Mouse (Mus musculus): ENCODE data around the gene Prrxl1. TPM values are rescaled to one million over a fixed set of nuclear protein-coding genes. Genes with fewer than 3 reads are reported as not detected.

Gene Prrxl1
- polyA plus RNA-seq, 1 experiment: not detected

DNA sequence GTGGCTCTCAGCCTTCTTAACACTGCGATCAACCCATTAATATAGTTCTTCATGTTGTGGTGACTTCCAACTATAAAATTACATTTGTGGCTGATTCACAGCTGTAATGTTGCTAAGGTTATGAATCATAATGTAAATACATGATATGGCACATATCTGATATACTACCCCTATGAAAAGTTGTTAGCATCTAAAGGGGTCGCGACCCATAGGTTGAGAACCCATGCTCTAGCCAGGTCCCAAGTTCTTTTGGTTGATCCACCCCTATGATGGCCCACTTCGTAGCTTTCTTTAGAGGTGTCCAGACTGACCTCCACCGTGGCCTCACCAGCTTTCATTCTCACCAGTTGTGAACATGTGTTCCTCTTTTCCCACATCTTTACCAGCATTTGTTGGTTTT is 18.0 kb downstream of the Prrxl1 start:
- TF ChIP-seq TAL1 (IDR thresholded peaks at IDR 0.05; ENCODE audit: low read length): no peak
- no peak for TF ChIP-seq GATA1 (IDR thresholded peaks at IDR 0.05; ENCODE audit: low read length)
- no peaks in the 10 kb centered on the region for H3K9me3 ChIP-seq (ENCODE audit: control insufficient read depth, low read length)
- H3K4me3 ChIP-seq (replicated peaks): no peak overlapping the region
- H3K4me1 ChIP-seq (ENCODE audit: control insufficient read depth): no peaks in the 10 kb centered on the region
- no peaks in the 10 kb centered on the region for H3K27me3 ChIP-seq (ENCODE audit: control insufficient read depth)
- no peaks in the 10 kb centered on the region for H3K36me3 ChIP-seq (ENCODE audit: control insufficient read depth)

DNA sequence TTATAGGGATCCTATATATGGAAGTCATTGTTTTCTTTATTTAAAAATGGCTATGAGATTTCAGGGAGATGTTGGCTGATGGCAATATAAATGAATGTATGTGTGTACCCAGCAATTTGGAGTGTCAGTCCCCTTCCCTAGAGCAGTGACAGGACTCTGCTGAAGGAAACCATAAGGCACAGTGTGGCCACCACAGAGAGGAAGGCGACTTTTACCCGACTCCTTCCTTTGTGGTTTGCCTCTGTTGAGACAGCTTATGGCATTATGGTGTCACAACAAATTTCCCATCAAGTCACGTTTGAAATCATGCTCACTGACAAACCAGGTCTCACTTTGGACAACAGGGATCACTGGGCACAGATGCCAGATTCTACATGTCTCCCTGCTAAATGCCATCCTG is 25.0 kb downstream of the Prrxl1 start:
- Histone ChIP-seq H3K27me3 (ENCODE audit: control insufficient read depth) (no peaks in the 10 kb centered on the region), H3K36me3 (ENCODE audit: control insufficient read depth) (no peaks in the 10 kb centered on the region), H3K4me3 (replicated peaks) (no peak overlapping the region), H3K9me3 (ENCODE audit: control insufficient read depth, low read length) (no peaks in the 10 kb centered on the region), H3K4me1 (ENCODE audit: control insufficient read depth) (no peaks in the 10 kb centered on the region)
- TF ChIP-seq TAL1 (IDR thresholded peaks at IDR 0.05; ENCODE audit: low read length) (no peak), GATA1 (IDR thresholded peaks at IDR 0.05; ENCODE audit: low read length) (no peak)

DNA sequence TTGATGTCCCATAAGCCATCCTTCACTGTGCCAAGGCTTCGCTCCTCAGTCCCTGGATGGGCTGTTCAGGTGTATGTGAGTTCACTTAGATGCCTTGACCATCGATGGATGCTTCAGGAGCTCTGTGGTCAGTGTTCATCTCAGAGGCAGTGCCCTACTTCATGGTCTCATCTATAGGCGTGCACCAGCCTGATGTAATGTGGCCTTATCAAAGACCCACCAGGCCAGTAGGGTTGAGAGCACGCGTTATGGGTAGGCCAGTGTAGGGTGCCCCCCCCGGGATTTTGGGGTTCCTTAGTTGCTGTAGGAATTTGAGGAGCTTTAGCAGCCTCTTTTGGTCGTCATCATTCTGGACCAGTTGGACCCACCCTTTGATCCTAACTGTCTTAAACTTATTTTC is 25.6 kb downstream of the Prrxl1 start:
- no peaks in the 10 kb centered on the region for H3K9me3 ChIP-seq (ENCODE audit: control insufficient read depth, low read length)
- H3K4me1 ChIP-seq (ENCODE audit: control insufficient read depth): no peaks in the 10 kb centered on the region
- no peak for TF ChIP-seq TAL1 (IDR thresholded peaks at IDR 0.05; ENCODE audit: low read length)
- no peak for TF ChIP-seq GATA1 (IDR thresholded peaks at IDR 0.05; ENCODE audit: low read length)
- H3K4me3 ChIP-seq (replicated peaks): no peak overlapping the region
- H3K36me3 ChIP-seq (ENCODE audit: control insufficient read depth): no peaks in the 10 kb centered on the region
- no peaks in the 10 kb centered on the region for H3K27me3 ChIP-seq (ENCODE audit: control insufficient read depth)

DNA sequence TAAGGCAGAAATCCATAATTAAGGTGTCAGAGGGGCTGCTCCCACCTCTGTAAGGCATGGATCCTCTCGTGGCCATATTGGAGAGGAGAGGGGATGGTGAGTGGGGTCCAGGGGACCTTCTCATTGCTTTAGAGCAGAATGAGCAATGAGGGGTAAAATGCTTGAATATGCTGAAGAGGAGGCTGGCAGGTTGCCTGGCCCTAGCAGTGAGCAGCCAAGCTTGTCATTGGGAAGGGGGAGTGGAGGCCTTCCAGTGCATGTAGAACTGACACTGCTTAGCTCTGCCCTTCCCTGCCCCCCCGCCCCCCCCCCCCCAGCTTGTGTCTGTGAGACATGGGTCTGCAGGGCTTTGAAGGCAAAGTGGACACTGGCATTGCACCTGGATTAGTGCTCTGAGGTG is 28.1 kb downstream of the Prrxl1 start:
- Histone ChIP-seq H3K27me3 (ENCODE audit: control insufficient read depth) (no peaks in the 10 kb centered on the region), H3K4me3 (replicated peaks) (no peak overlapping the region)
- TF ChIP-seq TAL1 (IDR thresholded peaks at IDR 0.05; ENCODE audit: low read length): no peak
- TF ChIP-seq GATA1 (IDR thresholded peaks at IDR 0.05; ENCODE audit: low read length): no peak

DNA sequence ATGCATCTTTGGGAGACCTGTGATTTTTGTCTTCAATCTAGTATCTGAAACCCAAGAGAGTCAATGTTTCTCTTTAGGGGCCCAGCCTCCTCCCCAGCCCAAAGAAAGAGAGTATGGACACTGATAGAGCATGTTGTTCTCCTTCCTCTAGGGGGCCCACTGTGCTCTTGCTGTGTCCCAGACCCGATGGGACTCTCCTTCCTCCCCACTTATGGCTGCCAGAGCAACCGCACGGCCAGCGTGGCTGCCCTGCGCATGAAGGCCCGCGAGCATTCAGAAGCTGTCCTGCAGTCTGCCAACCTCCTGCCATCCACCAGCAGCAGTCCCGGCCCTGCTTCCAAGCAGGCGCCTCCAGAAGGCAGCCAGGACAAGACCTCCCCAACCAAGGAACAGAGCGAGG is 29.4 kb downstream of the Prrxl1 start:
- H3K4me1 ChIP-seq (ENCODE audit: control insufficient read depth): no peaks in the 10 kb centered on the region
- no peaks in the 10 kb centered on the region for H3K36me3 ChIP-seq (ENCODE audit: control insufficient read depth)
- no peak overlapping the region for H3K4me3 ChIP-seq (replicated peaks)
- H3K27me3 ChIP-seq (ENCODE audit: control insufficient read depth): no peaks in the 10 kb centered on the region
- no peak for TF ChIP-seq GATA1 (IDR thresholded peaks at IDR 0.05; ENCODE audit: low read length)
- no peak for TF ChIP-seq TAL1 (IDR thresholded peaks at IDR 0.05; ENCODE audit: low read length)
- H3K9me3 ChIP-seq (ENCODE audit: control insufficient read depth, low read length): no peaks in the 10 kb centered on the region

More for the DNA sequence above, 28.1 kb downstream of the Prrxl1 start:
- Histone ChIP-seq H3K36me3 (ENCODE audit: control insufficient read depth) (no peaks in the 10 kb centered on the region), H3K9me3 (ENCODE audit: control insufficient read depth, low read length) (no peaks in the 10 kb centered on the region), H3K4me1 (ENCODE audit: control insufficient read depth) (no peaks in the 10 kb centered on the region)

DNA sequence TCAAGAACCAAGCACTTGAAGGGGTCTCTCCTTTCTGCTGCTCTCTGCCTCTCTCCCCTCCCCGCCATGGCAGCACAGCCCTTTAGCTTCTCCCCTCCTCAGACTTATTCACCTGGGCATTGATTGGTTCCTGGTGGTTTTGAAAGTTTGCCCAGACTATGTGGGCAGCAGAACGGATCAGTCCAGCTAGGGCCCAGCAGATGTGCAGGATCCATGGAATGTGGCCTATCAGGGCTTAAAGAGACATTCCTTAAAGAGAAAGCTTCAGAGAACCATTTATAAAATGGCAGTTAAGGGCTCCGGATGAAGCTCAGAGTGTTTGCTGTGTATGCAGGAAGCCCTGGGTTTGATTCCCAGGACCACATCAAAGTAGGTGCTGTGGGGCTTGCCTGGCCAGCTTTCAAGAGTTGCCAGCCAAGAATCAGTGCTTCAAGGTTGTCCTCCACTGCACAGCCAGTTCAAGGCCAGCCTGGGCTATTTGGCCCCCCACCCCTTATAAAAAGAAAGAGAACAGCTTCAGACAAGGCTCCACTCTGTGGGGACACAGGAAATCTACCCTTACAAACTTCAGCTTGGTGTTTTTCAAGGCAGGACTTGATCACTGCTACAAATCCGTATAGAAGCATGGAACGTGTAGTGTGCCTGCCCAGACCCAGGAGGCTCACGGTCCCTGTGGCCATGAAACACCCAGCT is 33.8 kb downstream of the Prrxl1 start:
- H3K36me3 ChIP-seq (ENCODE audit: control insufficient read depth): no peaks in the 10 kb centered on the region
- no peak for TF ChIP-seq GATA1 (IDR thresholded peaks at IDR 0.05; ENCODE audit: low read length)
- no peak for TF ChIP-seq TAL1 (IDR thresholded peaks at IDR 0.05; ENCODE audit: low read length)
- H3K4me1 ChIP-seq (ENCODE audit: control insufficient read depth): no peaks in the 10 kb centered on the region
- no peak overlapping the region for H3K4me3 ChIP-seq (replicated peaks)
- no peaks in the 10 kb centered on the region for H3K9me3 ChIP-seq (ENCODE audit: control insufficient read depth, low read length)
- H3K27me3 ChIP-seq (ENCODE audit: control insufficient read depth): no peaks in the 10 kb centered on the region

DNA sequence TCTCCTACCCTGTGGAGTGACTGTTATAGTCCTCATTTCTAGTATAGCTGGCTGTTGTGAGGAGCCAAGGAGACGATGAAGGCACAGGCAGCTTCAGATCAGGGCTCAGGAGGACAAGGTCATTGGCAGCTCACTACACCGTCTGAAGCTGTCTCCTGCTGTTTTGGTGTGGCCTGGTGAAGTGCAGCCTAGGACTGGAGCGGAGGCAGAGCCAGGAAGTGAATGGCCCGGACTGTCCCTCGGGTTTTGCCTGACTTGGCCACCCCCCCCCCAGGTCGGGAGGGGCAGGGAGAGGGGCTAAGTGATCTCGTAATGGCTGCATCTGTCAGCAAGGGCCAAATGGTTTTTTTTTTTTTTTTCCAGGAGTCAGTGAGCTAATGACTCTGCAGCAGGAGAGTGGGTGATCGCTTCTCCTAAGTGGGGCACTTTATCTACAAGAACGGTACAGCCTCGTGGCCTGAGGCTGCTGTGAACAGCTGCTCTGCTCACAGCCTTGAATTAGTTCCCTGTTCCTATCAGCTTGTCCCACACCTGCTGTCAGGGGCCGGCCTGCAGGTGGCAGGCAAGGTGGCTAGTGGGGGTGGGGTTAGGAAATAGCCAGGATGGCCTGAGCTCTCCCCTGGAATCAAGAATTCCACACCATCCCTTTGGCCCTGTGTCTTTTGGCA is 34.9 kb downstream of the Prrxl1 start:
- Histone ChIP-seq H3K4me1 (ENCODE audit: control insufficient read depth) (no peaks in the 10 kb centered on the region), H3K9me3 (ENCODE audit: control insufficient read depth, low read length) (no peaks in the 10 kb centered on the region), H3K27me3 (ENCODE audit: control insufficient read depth) (no peaks in the 10 kb centered on the region), H3K36me3 (ENCODE audit: control insufficient read depth) (no peaks in the 10 kb centered on the region), H3K4me3 (replicated peaks) (no peak overlapping the region)
- TF ChIP-seq GATA1 (IDR thresholded peaks at IDR 0.05; ENCODE audit: low read length) (no peak), TAL1 (IDR thresholded peaks at IDR 0.05; ENCODE audit: low read length) (no peak)

DNA sequence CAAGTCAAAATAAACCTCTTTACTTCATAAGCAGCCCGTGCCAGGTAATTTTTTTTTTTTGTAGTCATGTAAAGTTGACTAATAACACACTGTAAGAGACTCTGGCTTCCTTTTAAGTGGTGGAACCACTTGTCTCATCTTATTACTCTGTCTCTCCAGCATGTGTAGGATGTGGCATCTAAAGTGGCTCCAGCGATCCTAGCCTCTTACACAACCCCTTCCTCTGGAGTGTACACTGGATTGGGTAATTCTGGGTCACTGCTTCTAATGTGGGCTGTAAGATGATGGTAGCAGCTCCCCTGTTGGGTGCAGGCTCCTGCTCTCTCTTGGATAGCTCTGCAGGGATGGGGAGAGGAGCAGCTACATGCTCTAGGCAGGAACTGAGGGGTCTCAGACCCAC is 39.3 kb downstream of the Prrxl1 start:
- Histone ChIP-seq H3K36me3 (ENCODE audit: control insufficient read depth) (no peaks in the 10 kb centered on the region), H3K4me3 (replicated peaks) (no peak overlapping the region), H3K27me3 (ENCODE audit: control insufficient read depth) (no peaks in the 10 kb centered on the region), H3K4me1 (ENCODE audit: control insufficient read depth) (no peaks in the 10 kb centered on the region), H3K9me3 (ENCODE audit: control insufficient read depth, low read length) (no peaks in the 10 kb centered on the region)
- TF ChIP-seq GATA1 (IDR thresholded peaks at IDR 0.05; ENCODE audit: low read length) (no peak), TAL1 (IDR thresholded peaks at IDR 0.05; ENCODE audit: low read length) (no peak)

DNA sequence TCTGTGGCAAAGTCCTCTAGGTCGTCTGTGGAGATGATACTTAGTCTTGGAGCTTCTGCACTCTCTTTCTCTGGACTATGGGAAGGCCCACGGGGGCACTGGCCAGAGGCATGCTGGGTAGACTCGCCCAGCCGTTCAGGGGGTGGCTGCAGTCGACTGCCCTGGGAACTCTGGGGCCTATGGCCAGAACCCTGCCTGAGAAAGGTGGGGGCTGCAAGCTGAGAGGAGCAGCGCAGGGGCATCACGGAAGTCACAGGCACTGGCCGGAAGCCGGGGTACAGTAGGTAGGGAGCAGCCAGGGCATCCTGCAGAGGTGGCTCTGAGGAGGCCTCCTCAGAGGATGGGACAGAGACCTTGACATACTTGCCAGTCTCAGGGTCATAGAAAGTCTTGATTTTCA is 60.6 kb downstream of the Prrxl1 start:
- Histone ChIP-seq H3K4me3 (replicated peaks) (no peak overlapping the region), H3K27me3 (ENCODE audit: control insufficient read depth) (no peaks in the 10 kb centered on the region), H3K4me1 (ENCODE audit: control insufficient read depth) (no peaks in the 10 kb centered on the region), H3K9me3 (ENCODE audit: control insufficient read depth, low read length) (no peaks in the 10 kb centered on the region), H3K36me3 (ENCODE audit: control insufficient read depth) (no peaks in the 10 kb centered on the region)
- TF ChIP-seq GATA1 (IDR thresholded peaks at IDR 0.05; ENCODE audit: low read length): no peak
- TF ChIP-seq TAL1 (IDR thresholded peaks at IDR 0.05; ENCODE audit: low read length): no peak
